Mouse (Mus musculus): ENCODE measurements around the gene Krt15.

Krt15 gene

GRCm38 (mm10) chr11:100136559-100136958 is 831 bp upstream of the Krt15 start:
- in situ Hi-C loops (cut with MseI, MboI), result no loop called here

- in situ Hi-C loops (cut with MseI, MboI), result no loop called here
These were observed 10.8 kb downstream of the Krt15 start for GRCm38 (mm10) chr11:100124901-100125300.

DNA sequence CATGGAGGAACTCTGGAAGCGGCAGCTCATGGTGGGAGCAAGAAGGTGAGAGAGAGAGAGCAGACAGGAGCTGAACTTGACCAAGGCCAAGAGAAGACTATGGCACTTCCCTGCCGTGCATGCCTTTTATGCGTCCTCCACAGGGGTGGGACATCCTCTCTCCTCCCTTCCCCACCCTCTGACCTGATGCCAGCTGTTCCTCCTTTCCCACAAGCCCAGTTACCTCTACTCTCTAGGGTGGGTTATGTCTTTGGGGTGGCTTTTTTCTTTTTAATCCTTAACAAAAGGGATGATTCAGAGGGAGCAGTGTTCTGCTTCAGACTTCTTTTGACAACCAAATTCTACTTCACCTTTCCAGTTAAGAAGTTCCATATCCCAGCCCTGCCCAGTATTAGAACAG is 14.3 kb downstream of the Krt15 start, which contains the start of gene Krt13:
Gene Krt13, minus strand, starts transcription at position 101 of the 400 bp plus-strand sequence.
- in situ Hi-C loops (cut with MseI, MboI), result no loop called here

DNA sequence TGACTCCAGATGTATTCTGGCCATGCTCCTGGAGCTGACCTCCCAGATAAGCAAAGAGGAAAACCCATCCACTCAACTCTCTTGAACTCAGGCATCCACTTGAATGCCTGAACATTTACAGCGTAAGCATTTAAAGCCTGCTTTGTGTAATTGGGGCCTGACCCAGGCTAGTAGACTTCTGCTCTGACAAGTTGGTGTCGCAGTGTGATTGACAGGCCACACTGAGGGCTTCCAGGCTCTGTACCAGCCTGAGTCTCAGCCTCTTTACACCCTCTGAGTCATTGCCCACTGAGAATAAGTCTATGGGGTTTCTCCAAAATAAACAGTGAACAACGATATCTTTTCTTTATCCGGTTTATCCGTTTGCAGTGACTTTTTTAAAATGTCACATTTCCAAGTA is 15.4 kb downstream of the Krt15 start:
- in situ Hi-C loops (cut with MseI, MboI), result no loop called here

DNA sequence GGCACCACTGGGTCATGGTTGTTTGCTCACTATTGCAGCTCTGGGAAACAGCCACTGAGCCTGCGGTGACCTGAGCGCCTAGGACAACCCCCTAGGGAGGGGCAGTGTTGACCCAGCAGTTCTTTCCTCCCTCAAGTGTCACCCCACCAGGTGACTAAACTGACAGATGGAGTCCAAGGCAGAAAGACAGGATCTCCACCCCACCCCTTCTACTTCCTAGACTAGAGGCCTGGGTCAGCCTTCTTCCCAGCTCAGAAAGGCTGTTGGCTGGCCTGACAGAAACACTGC is 22.0 kb downstream of the Krt15 start:
- in situ Hi-C loops (cut with MseI, MboI), result no loop called here

DNA sequence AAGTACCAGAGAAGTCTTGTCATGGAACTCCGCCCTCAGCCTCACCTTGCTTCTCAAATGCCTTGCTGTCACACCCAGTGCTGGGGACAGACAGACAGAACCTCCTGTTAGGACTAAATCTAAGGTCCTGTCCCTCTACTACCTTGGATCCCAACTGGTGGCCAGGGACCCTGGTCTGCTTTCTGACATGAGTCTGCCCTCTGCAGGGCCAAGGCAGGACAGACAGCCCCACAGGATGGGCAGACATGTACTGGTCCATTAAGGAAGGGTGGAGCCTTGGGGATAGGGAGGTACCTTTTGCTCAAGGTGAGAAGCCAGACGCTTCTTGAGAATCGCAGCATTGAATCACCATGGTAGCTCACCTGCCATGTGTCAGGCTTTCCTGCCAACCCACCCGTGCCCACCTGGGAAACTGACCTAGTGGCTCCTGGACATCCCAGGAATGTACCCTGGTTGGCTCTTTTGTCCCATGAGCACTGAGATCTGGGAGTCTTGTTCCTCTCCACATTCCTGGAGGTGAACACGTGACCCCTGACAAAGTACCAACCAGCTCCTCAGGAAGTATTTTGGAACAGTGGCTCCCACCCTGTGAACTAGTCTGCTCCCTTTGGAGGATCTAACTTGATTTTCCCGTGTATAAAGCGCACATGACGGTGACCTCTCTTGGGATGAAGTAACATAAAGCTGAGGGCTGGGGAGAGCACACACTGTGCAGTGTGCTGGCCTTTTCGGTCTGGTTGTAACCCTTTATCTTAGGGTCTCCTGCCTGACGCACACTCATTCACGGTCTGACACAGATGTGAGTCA is 22.6 kb downstream of the Krt15 start:
- in situ Hi-C loops (cut with MseI, MboI), result no loop called here

DNA sequence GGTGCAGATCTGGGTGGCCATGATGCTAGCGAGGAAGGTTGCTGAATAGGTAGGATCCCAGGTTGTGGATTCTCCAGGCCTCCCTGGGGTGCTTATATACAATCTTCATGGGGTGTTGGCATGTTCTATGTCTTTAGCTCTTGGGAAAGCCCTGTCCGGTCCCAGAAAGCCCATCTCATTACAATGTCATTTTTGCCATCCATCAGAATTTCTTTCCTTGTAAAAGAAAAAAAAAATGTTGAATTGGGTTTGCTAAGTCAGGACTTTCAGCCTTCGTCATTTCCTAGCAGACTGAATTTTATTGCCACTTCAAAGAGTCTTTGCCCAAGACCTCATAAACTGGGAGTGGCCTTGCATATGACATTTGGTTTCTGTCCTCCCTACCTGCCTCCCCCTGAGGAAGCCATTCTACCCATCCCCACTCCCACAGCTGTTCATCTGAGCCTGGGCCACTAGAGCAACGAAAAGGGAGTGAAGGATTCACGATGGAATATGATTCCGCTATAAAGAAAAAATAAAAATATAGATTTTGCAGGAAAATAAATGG is 30.1 kb downstream of the Krt15 start, which contains the start of gene Krt36:
Gene Krt36, minus strand, starts transcription at position 51 of the 547 bp plus-strand sequence.
- in situ Hi-C loops (cut with MseI, MboI), result no loop called here

DNA sequence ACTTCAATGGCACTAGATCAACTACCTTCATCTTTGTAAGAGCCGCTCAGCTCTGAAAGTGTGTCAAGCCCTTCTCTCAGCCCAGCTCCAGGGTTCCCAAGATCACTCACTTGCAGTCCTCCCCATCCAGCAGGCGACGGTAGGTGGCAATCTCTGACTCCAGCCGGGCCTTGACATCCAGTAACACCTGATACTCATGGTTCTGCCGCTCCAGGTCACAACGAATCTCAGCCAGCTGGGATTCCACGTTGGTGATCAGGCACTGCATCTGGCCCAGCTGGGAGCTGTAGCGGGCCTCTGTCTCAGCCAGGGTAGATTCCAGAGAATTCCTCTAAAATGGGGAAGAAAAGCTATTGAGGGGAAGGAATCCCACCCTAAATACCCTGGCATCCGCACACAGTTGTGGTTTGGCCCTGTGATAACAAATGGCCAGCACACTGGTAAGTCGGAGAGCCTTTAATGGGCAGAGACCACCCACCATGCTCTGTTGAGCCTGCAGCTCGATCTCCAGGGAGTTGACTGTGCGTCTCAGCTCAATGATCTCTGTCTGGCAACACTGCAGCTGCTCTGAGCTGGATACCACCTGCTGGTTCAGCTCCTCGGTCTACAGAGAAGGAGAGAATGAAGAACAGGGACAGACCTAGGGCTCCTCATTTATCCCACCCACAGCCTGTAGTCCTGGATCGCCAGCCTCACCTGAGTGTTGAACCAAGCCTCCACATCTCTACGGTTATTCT is 32.9 kb downstream of the Krt15 start:
- in situ Hi-C loops (cut with MseI, MboI), result no loop called here

DNA sequence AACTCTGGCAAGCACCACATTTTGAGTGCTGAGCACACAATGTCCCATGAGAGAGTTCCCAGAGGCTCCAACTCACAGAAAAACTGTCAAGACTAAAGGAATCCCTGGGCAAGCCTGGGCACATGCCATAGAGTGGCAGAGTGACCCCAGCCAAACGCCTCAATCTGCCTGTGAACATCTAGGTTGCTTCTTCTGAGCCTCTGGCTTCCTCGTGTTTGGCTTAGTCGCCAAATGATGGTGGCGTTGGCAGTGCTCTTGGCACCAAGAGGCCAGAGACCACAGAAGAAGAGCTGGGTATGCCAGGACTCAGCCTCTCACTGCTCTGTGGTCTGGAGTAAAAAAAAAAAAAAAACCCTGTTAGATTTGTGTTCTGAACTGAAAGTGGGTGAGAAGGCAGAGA is 35.3 kb downstream of the Krt15 start:
- in situ Hi-C loops (cut with MseI, MboI), result no loop called here

DNA sequence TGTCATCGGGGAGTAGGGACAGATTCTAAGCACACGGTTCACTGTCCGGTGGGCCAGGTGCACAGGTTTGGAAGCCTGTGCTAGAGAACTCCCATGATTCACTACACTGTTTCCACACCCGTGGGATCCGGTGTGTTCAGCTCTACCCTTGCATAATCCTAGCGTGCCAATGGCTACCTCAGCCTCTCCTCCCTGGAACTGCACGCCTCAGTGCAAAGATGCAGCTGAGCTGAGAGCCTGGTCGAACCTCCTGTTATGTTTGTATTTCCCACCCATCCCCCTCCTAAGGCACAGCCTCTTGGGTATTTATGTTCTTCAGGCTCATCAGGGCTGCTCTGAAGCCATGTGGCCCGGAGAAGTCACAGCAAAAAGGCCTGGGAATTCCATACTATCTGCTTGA is 37.9 kb downstream of the Krt15 start:
- in situ Hi-C loops (cut with MseI, MboI), result no loop called here

GRCm38 (mm10) chr11:100096141-100096540 is 39.6 kb downstream of the Krt15 start, which contains the start of gene Krt35:
TSS of gene Krt35 (minus strand) at chr11:100096241.
- in situ Hi-C loops (cut with MseI, MboI), result no loop called here

DNA sequence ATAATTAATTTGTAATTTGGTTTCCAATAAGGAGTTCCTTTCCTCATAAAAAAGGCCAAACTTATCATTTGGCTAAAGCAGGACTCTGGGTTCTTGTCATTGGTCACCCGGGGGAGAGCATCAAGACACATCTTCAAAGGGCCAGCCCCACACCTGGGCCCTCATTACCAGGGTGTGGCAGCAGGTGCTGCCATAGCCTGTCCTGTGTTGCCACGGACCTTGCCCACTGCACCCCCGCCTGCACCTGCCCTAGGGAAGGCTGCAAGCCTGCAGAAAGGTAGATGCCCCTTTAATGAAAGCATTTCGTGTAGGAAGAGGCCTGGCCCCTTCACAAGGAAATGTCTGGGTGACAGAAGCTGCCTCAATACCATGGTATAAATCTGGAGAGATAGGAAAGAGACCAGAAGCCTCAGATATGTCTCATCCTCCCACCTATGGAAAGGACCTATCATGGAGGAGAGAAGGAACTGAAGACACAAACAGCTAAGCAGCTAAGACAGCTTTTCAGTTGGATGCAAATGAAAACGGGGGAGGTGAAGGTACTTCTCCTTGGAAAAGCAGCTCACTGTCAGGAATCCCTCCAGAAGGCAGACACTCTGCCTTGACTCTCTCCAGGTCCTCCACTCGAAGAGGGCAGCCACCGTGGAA is 47.2 kb downstream of the Krt15 start:
- in situ Hi-C loops (cut with MseI, MboI), result no loop called here

GRCm38 (mm10) chr11:100087861-100088260 is 47.9 kb downstream of the Krt15 start, which contains the start of gene Krt32:
TSS of gene Krt32 (minus strand) at chr11:100088226.
- in situ Hi-C loops (cut with MseI, MboI), result no loop called here

Data from mouse trophoblast stem cell (cell line).